Mouse (Mus musculus) T-helper 1 cell (primary cell): ENCODE results near the gene Ctdnep1.

Experiments
- in situ Hi-C: fragments of 300-600 bp; cut with MboI, MseI; formaldehyde crosslinking; loops from one replicate; pipeline ENCODE4 v1.15.1; 2025; ENCODE audit warnings: high pct_unique_total_duplicates

Ctdnep1 gene

GRCm38 (mm10) chr11:69982877-69983276 is 1.9 kb downstream of the Ctdnep1 start:
- in situ Hi-C loops: loop anchor here (10.0 kb wide), 2 partner anchors 568 to 888 kb away; partner anchors contain the start of genes Kdm6b and Per1

- in situ Hi-C loops: loop anchor here (10.0 kb wide), 2 partner anchors 569 to 889 kb away; partner anchors contain the start of genes Kdm6b and Per1
Observed at GRCm38 (mm10) chr11:69983377-69983776, 2.4 kb downstream of the Ctdnep1 start.

- in situ Hi-C loops: loop anchor here (10.0 kb wide), 2 partner anchors 570 to 890 kb away; partner anchors contain the start of genes Kdm6b and Per1
Observed at GRCm38 (mm10) chr11:69984431-69984830, 3.5 kb downstream of the Ctdnep1 start.

- in situ Hi-C loops: loop anchor here (10.0 kb wide), 2 partner anchors 575 to 895 kb away; partner anchors contain the start of genes Kdm6b and Per1
Observed at GRCm38 (mm10) chr11:69989949-69990348, 9.0 kb downstream of the Ctdnep1 start.

- in situ Hi-C loops: no loop called here
Observed at GRCm38 (mm10) chr11:69990850-69991691, 10.1 kb downstream of the Ctdnep1 start, which contains the start of gene Gabarap. TSS of gene Gabarap (plus strand) at chr11:69991143.

GRCm38 (mm10) chr11:69991711-69992110 is 10.8 kb downstream of the Ctdnep1 start:
- in situ Hi-C loops: no loop called here

GRCm38 (mm10) chr11:69992396-69992795 is 11.4 kb downstream of the Ctdnep1 start:
- in situ Hi-C loops: no loop called here

- in situ Hi-C loops: no loop called here
Observed at GRCm38 (mm10) chr11:69992932-69993331, 12.0 kb downstream of the Ctdnep1 start.

GRCm38 (mm10) chr11:69994401-69995090 is 13.6 kb downstream of the Ctdnep1 start:
- in situ Hi-C loops: no loop called here

GRCm38 (mm10) chr11:69995391-69995960 is 14.5 kb downstream of the Ctdnep1 start, which contains the start of gene Phf23:
TSS of gene Phf23 (plus strand) at chr11:69995777.
- in situ Hi-C loops: no loop called here

GRCm38 (mm10) chr11:69996161-69997061 is 15.5 kb downstream of the Ctdnep1 start:
- in situ Hi-C loops: no loop called here

- in situ Hi-C loops: no loop called here
Observed at GRCm38 (mm10) chr11:69997070-69997509, 16.1 kb downstream of the Ctdnep1 start.

- in situ Hi-C loops: no loop called here
Observed at GRCm38 (mm10) chr11:69998567-69999491, 17.9 kb downstream of the Ctdnep1 start.

- in situ Hi-C loops: no loop called here
Observed at GRCm38 (mm10) chr11:69999666-70000065, 18.7 kb downstream of the Ctdnep1 start.

GRCm38 (mm10) chr11:70000396-70000898 is 19.5 kb downstream of the Ctdnep1 start, which contains the start of gene Dvl2:
TSS of gene Dvl2 (plus strand) at chr11:70000595.
- in situ Hi-C loops: no loop called here

- in situ Hi-C loops: no loop called here
Observed at GRCm38 (mm10) chr11:70001159-70001558, 20.2 kb downstream of the Ctdnep1 start.

- in situ Hi-C loops: no loop called here
Observed at GRCm38 (mm10) chr11:70001865-70002264, 20.9 kb downstream of the Ctdnep1 start.

- in situ Hi-C loops: no loop called here
Observed at GRCm38 (mm10) chr11:70002471-70002870, 21.5 kb downstream of the Ctdnep1 start.

- in situ Hi-C loops: no loop called here
Observed at GRCm38 (mm10) chr11:70005521-70005920, 24.6 kb downstream of the Ctdnep1 start.
